Mouse (Mus musculus) cerebellum, adult 18-20 months (tissue): ENCODE data around the gene Slc12a5.

Experiments
- DNase-seq, 2 experiments: peaks; one replicate each; pipeline ENCODE4 v3.0.0; 2021

Gene Slc12a5

GRCm38 (mm10) chr2:164986371-164987027 lies 25.9 kb downstream of the Slc12a5 start:
- DNase-seq: peak; percentile 80 to 83

- no peak for DNase-seq
Measured at GRCm38 (mm10) chr2:164988777-164989176, 28.2 kb downstream of the Slc12a5 start.

GRCm38 (mm10) chr2:164991111-164991510 lies 30.5 kb downstream of the Slc12a5 start:
- DNase-seq: peak in 1 of 2 experiments; percentile 10

- DNase-seq: peak in 1 of 2 experiments; percentile 18
Measured at GRCm38 (mm10) chr2:164991808-164992207, 31.2 kb downstream of the Slc12a5 start.

GRCm38 (mm10) chr2:164994156-164994555 lies 33.6 kb downstream of the Slc12a5 start:
- peak; percentile 59 to 71 for DNase-seq

GRCm38 (mm10) chr2:164994659-164995428 lies 34.2 kb downstream of the Slc12a5 start:
- DNase-seq: peak; percentile 33 to 53

- DNase-seq: peak; percentile 19 to 35
Measured at GRCm38 (mm10) chr2:164995976-164996375, 35.4 kb downstream of the Slc12a5 start.

GRCm38 (mm10) chr2:164996848-164997720 lies 36.5 kb downstream of the Slc12a5 start:
- DNase-seq: peak in 1 of 2 experiments; percentile 48

GRCm38 (mm10) chr2:164997721-164998428 lies 37.3 kb downstream of the Slc12a5 start:
- DNase-seq: peak in 1 of 2 experiments; percentile 26

GRCm38 (mm10) chr2:165001958-165002357 lies 41.4 kb downstream of the Slc12a5 start:
- peak in 1 of 2 experiments; percentile 34 for DNase-seq

GRCm38 (mm10) chr2:165003108-165003507 lies 42.5 kb downstream of the Slc12a5 start:
- no peak for DNase-seq

- no peak for DNase-seq
Measured at GRCm38 (mm10) chr2:165004237-165004636, 43.6 kb downstream of the Slc12a5 start.

- DNase-seq: no peak
Measured at GRCm38 (mm10) chr2:165006813-165007212, 46.2 kb downstream of the Slc12a5 start.

- DNase-seq: no peak
Measured at GRCm38 (mm10) chr2:165007986-165008385, 47.4 kb downstream of the Slc12a5 start.

GRCm38 (mm10) chr2:165009161-165009560 lies 48.6 kb downstream of the Slc12a5 start:
- no peak for DNase-seq

- no peak for DNase-seq
Measured at GRCm38 (mm10) chr2:165009581-165009980, 49.0 kb downstream of the Slc12a5 start.

GRCm38 (mm10) chr2:165010351-165010750 lies 49.7 kb downstream of the Slc12a5 start:
- no peak for DNase-seq

- DNase-seq: no peak
Measured at GRCm38 (mm10) chr2:165014935-165015334, 54.3 kb downstream of the Slc12a5 start.

GRCm38 (mm10) chr2:165020490-165020889 lies 59.9 kb downstream of the Slc12a5 start:
- no peak for DNase-seq

- DNase-seq: no peak
Measured at GRCm38 (mm10) chr2:165027163-165027562, 66.6 kb downstream of the Slc12a5 start.

- peak; percentile 23 to 34 for DNase-seq
Measured at GRCm38 (mm10) chr2:165032533-165032932, 71.9 kb downstream of the Slc12a5 start.

GRCm38 (mm10) chr2:165033306-165033705 lies 72.7 kb downstream of the Slc12a5 start:
- no peak for DNase-seq
